Mouse (Mus musculus) lung, embryonic 15.5 days (tissue): ENCODE measurements around the gene Asap2. TPM values are rescaled to one million over a fixed set of nuclear protein-coding genes. Genes with fewer than 3 reads are reported as not detected.

Experiments
- ATAC-seq: fragments of 200-750 bp; cut with Nextera tagmentation; 2 replicates; pipeline ENCODE4 v1.8.0; 2017; ENCODE audit warnings: moderate number of reproducible peaks, borderline replicate concordance; ENCODE audit not compliant: low FRiP score, low TSS enrichment; ENCODE audit errors: extremely low read depth
- H3K27ac ChIP-seq: fragments of 300-500 bp; sonication (generic); 2 replicates; pipeline ENCODE4 v1.5.1; 2015; ENCODE audit warnings: moderate library complexity, mild to moderate bottlenecking, inconsistent platforms
- H3K27me3 ChIP-seq: fragments of 300-500 bp; sonication (generic); 2 replicates; pipeline ENCODE4 v1.6.1; 2015; ENCODE audit warnings: inconsistent platforms
- H3K36me3 ChIP-seq: fragments of 300-500 bp; sonication (generic); 2 replicates; pipeline ENCODE4 v1.6.1; 2015; ENCODE audit warnings: inconsistent platforms
- H3K4me1 ChIP-seq: fragments of 300-500 bp; sonication (generic); 2 replicates; pipeline ENCODE4 v1.6.1; 2015; ENCODE audit warnings: inconsistent platforms
- H3K4me2 ChIP-seq: fragments of 300-500 bp; sonication (generic); 2 replicates; pipeline ENCODE4 v1.6.1; 2015; ENCODE audit warnings: inconsistent platforms, mild to moderate bottlenecking, moderate library complexity
- H3K4me3 ChIP-seq: fragments of 300-500 bp; sonication (generic); 2 replicates; pipeline ENCODE4 v1.5.1; 2015; ENCODE audit warnings: mild to moderate bottlenecking, inconsistent platforms
- H3K9ac ChIP-seq: fragments of 300-500 bp; sonication (generic); 2 replicates; pipeline ENCODE4 v1.6.1; 2015; ENCODE audit warnings: inconsistent platforms
- H3K9me3 ChIP-seq: fragments of 300-500 bp; sonication (generic); 2 replicates; pipeline ENCODE4 v1.6.1; 2016; ENCODE audit warnings: inconsistent platforms
- WGBS: fragments of 180-500 bp; shearing (Covaris S2); methylation state at CpG from one replicate; pipeline ENCODE4 v1.1.7; 2015; 5-methylcytosine and 5-hydroxymethylcytosine counted together
- polyA plus RNA-seq: library from polyadenylated mRNA; unstranded; fragments of >200 nt; fragmentation: Nextera tagmentation; extraction: Ambion mirVana; gene quantifications from 2 replicates; pipeline ENCODE4 v1.2.1, GENCODE M21; 2015

Gene Asap2
- polyA plus RNA-seq, 1 experiment from 2014 or later: 9.6 TPM

GRCm38 (mm10) chr12:21260494-21261256, 270.4 kb downstream of the Asap2 start:
- H3K27ac ChIP-seq: no peak overlapping the region
- WGBS: 89% methylated on average over 6 of the region's 6 CpGs

GRCm38 (mm10) chr12:21261521-21261920, 271.3 kb downstream of the Asap2 start:
- no peak overlapping the region for H3K4me3 ChIP-seq
- H3K4me2 ChIP-seq: no peak overlapping the region
- H3K27me3 ChIP-seq: no peaks in the 10 kb centered on the region
- ATAC-seq: no peak
- H3K36me3 ChIP-seq: peaks cover 29% of the 10 kb centered on the region
- no peak overlapping the region for H3K27ac ChIP-seq
- WGBS: 62% methylated on average over 4 of the region's 4 CpGs
- no peaks in the 10 kb centered on the region for H3K9me3 ChIP-seq
- no peak overlapping the region for H3K9ac ChIP-seq
- no peaks in the 10 kb centered on the region for H3K4me1 ChIP-seq

More at GRCm38 (mm10) chr12:21260494-21261256, 270.4 kb downstream of the Asap2 start:
- Histone ChIP-seq H3K9ac (no peak overlapping the region), H3K27me3 (no peaks in the 10 kb centered on the region), H3K9me3 (no peaks in the 10 kb centered on the region), H3K36me3 (peaks cover 26% of the 10 kb centered on the region), H3K4me1 (no peaks in the 10 kb centered on the region), H3K4me3 (no peak overlapping the region), H3K4me2 (no peak overlapping the region)
- ATAC-seq: no peak

GRCm38 (mm10) chr12:21263256-21263655, 273.0 kb downstream of the Asap2 start:
- Histone ChIP-seq H3K36me3 (peaks cover 29% of the 10 kb centered on the region), H3K4me3 (no peak overlapping the region), H3K4me1 (no peaks in the 10 kb centered on the region), H3K27me3 (no peaks in the 10 kb centered on the region), H3K4me2 (no peak overlapping the region), H3K9me3 (no peaks in the 10 kb centered on the region), H3K9ac (no peak overlapping the region), H3K27ac (no peak overlapping the region)
- no peak for ATAC-seq
- 94% methylated on average over 5 of the region's 5 CpGs for WGBS

- H3K36me3 ChIP-seq: peaks cover 33% of the 10 kb centered on the region
- H3K9me3 ChIP-seq: no peaks in the 10 kb centered on the region
- no peaks in the 10 kb centered on the region for H3K27me3 ChIP-seq
- WGBS: 68% methylated on average over 5 of the region's 5 CpGs
- H3K4me3 ChIP-seq: no peak overlapping the region
- peak; percentile 28; the same call in 1 of the 2 replicates for ATAC-seq
- peak overlapping the region; percentile 27; the same call in 1 of the 2 replicates for H3K27ac ChIP-seq
- H3K4me2 ChIP-seq: no peak overlapping the region
- H3K9ac ChIP-seq: no peak overlapping the region
- H3K4me1 ChIP-seq: no peaks in the 10 kb centered on the region
Measured at GRCm38 (mm10) chr12:21264241-21264640, 274.0 kb downstream of the Asap2 start.

- Histone ChIP-seq H3K9me3 (no peaks in the 10 kb centered on the region), H3K27me3 (no peaks in the 10 kb centered on the region), H3K4me3 (no peak overlapping the region), H3K4me1 (no peaks in the 10 kb centered on the region), H3K9ac (no peak overlapping the region), H3K4me2 (no peak overlapping the region), H3K27ac (peak overlapping the region; percentile 27; the same call in 1 of the 2 replicates), H3K36me3 (peaks cover 33% of the 10 kb centered on the region)
- WGBS: 73% methylated on average over 3 of the region's 3 CpGs
- ATAC-seq: no peak
Measured at GRCm38 (mm10) chr12:21264970-21265369, 274.7 kb downstream of the Asap2 start.

- peaks cover 35% of the 10 kb centered on the region for H3K36me3 ChIP-seq
- H3K27me3 ChIP-seq: no peaks in the 10 kb centered on the region
- no peaks in the 10 kb centered on the region for H3K4me1 ChIP-seq
- H3K9ac ChIP-seq: no peak overlapping the region
- 88% methylated on average over 4 of the region's 4 CpGs for WGBS
- no peak overlapping the region for H3K4me2 ChIP-seq
- H3K9me3 ChIP-seq: no peaks in the 10 kb centered on the region
- ATAC-seq: no peak
- H3K4me3 ChIP-seq: no peak overlapping the region
- no peak overlapping the region for H3K27ac ChIP-seq
Measured at GRCm38 (mm10) chr12:21265501-21265900, 275.2 kb downstream of the Asap2 start.

- H3K9me3 ChIP-seq: no peaks in the 10 kb centered on the region
- H3K4me1 ChIP-seq: no peaks in the 10 kb centered on the region
- H3K36me3 ChIP-seq: peaks cover 41% of the 10 kb centered on the region
- H3K4me3 ChIP-seq: no peak overlapping the region
- no peak overlapping the region for H3K4me2 ChIP-seq
- ATAC-seq: peak; percentile 58
- WGBS: 70% methylated on average over 14 of the region's 14 CpGs
- H3K9ac ChIP-seq: no peak overlapping the region
- H3K27me3 ChIP-seq: no peaks in the 10 kb centered on the region
- H3K27ac ChIP-seq: no peak overlapping the region
Measured at GRCm38 (mm10) chr12:21265946-21266783, 275.9 kb downstream of the Asap2 start.

GRCm38 (mm10) chr12:21266784-21267098, 276.5 kb downstream of the Asap2 start:
- no peak for ATAC-seq
- Histone ChIP-seq H3K4me1 (no peaks in the 10 kb centered on the region), H3K36me3 (peaks cover 47% of the 10 kb centered on the region), H3K9me3 (no peaks in the 10 kb centered on the region), H3K9ac (no peak overlapping the region), H3K4me3 (no peak overlapping the region), H3K4me2 (no peak overlapping the region), H3K27ac (no peak overlapping the region), H3K27me3 (no peaks in the 10 kb centered on the region)
- WGBS: 83% methylated on average over 2 of the region's 2 CpGs

GRCm38 (mm10) chr12:21268083-21268616, 277.9 kb downstream of the Asap2 start:
- 87% methylated on average over 8 of the region's 8 CpGs for WGBS
- H3K27ac ChIP-seq: no peak overlapping the region
- no peaks in the 10 kb centered on the region for H3K27me3 ChIP-seq
- no peaks in the 10 kb centered on the region for H3K9me3 ChIP-seq
- H3K4me2 ChIP-seq: no peak overlapping the region
- H3K4me3 ChIP-seq: no peak overlapping the region
- H3K9ac ChIP-seq: no peak overlapping the region
- ATAC-seq: no peak
- no peaks in the 10 kb centered on the region for H3K4me1 ChIP-seq
- H3K36me3 ChIP-seq: peaks cover 50% of the 10 kb centered on the region

GRCm38 (mm10) chr12:21274446-21274845, 284.2 kb downstream of the Asap2 start:
- H3K27me3 ChIP-seq: no peaks in the 10 kb centered on the region
- H3K36me3 ChIP-seq: peaks cover 26% of the 10 kb centered on the region
- H3K4me3 ChIP-seq: no peak overlapping the region
- no peaks in the 10 kb centered on the region for H3K4me1 ChIP-seq
- H3K27ac ChIP-seq: no peak overlapping the region
- H3K9ac ChIP-seq: no peak overlapping the region
- no peaks in the 10 kb centered on the region for H3K9me3 ChIP-seq
- 71% methylated on average over 7 of the region's 7 CpGs for WGBS
- H3K4me2 ChIP-seq: no peak overlapping the region
- ATAC-seq: no peak

- H3K4me1 ChIP-seq: no peaks in the 10 kb centered on the region
- no peak for ATAC-seq
- no peaks in the 10 kb centered on the region for H3K9me3 ChIP-seq
- no peak overlapping the region for H3K4me2 ChIP-seq
- H3K4me3 ChIP-seq: no peak overlapping the region
- 77% methylated on average over 1 of the region's 1 CpGs for WGBS
- H3K27me3 ChIP-seq: no peaks in the 10 kb centered on the region
- peaks cover 3% of the 10 kb centered on the region for H3K36me3 ChIP-seq
- no peak overlapping the region for H3K27ac ChIP-seq
- no peak overlapping the region for H3K9ac ChIP-seq
Measured at GRCm38 (mm10) chr12:21277352-21277864, 287.1 kb downstream of the Asap2 start.
